Mouse (Mus musculus) intestine, postnatal 0 days (tissue): ENCODE results near the gene Rrad. TPM values are rescaled to one million over a fixed set of nuclear protein-coding genes. Genes with fewer than 3 reads are reported as not detected.

Source experiments
- ATAC-seq: fragments of 200-750 bp; cut with Nextera tagmentation; 2 replicates; pipeline ENCODE4 v1.8.0; 2017; ENCODE audit warnings: mild to moderate bottlenecking, moderate TSS enrichment, moderate library complexity
- H3K27ac ChIP-seq: fragments of 300-500 bp; sonication (generic); 2 replicates; pipeline ENCODE4 v1.5.1; 2014; ENCODE audit warnings: mild to moderate bottlenecking, low read depth, low read length, moderate library complexity
- H3K27me3 ChIP-seq: fragments of 300-500 bp; sonication (generic); replicated peaks from 2 replicates; pipeline ENCODE4 v1.6.1; 2014; ENCODE audit warnings: low read length, mixed read lengths; ENCODE audit not compliant: control insufficient read depth, insufficient read depth
- H3K36me3 ChIP-seq: fragments of 300-500 bp; sonication (generic); 2 replicates; pipeline ENCODE4 v1.6.1; 2014; ENCODE audit warnings: mild to moderate bottlenecking, moderate library complexity; ENCODE audit not compliant: control insufficient read depth, insufficient read depth
- H3K4me1 ChIP-seq: fragments of 300-500 bp; sonication (generic); replicated peaks from 2 replicates; pipeline ENCODE4 v1.6.1; 2014; ENCODE audit warnings: antibody characterized with exemption, low read length, mixed read lengths; ENCODE audit not compliant: control insufficient read depth, insufficient read depth
- H3K4me2 ChIP-seq: fragments of 300-500 bp; sonication (generic); replicated peaks from 2 replicates; pipeline ENCODE4 v1.6.1; 2014; ENCODE audit warnings: low read depth, mild to moderate bottlenecking, moderate library complexity
- H3K4me3 ChIP-seq: fragments of 300-500 bp; sonication (generic); 2 replicates; pipeline ENCODE4 v1.5.1; 2014; ENCODE audit warnings: low read depth, low read length
- H3K9ac ChIP-seq: fragments of 300-500 bp; sonication (generic); 2 replicates; pipeline ENCODE4 v1.6.1; 2014; ENCODE audit warnings: mild to moderate bottlenecking, low read depth, low read length
- H3K9me3 ChIP-seq: fragments of 300-500 bp; sonication (generic); 2 replicates; pipeline ENCODE4 v1.6.1; 2016; ENCODE audit warnings: mixed run types; ENCODE audit not compliant: control insufficient read depth
- CTCF ChIP-seq: sonication (generic); IDR thresholded peaks from 2 replicates; pipeline ENCODE4 v1.5.1; 2016; ENCODE audit warnings: low read depth, mild to moderate bottlenecking, control low read depth, antibody characterized with exemption, moderate library complexity
- WGBS: fragments of 180-500 bp; shearing (Covaris S2); extraction: QIAGEN DNeasy Blood & Tissue Kit; methylation state at CpG from one replicate; pipeline ENCODE4 v1.1.7; 2014; 5-methylcytosine and 5-hydroxymethylcytosine counted together
- polyA plus RNA-seq: library from polyadenylated mRNA; unstranded; fragments of >200 nt; fragmentation: Nextera tagmentation; extraction: Ambion mirVana; gene quantifications from 2 replicates; pipeline ENCODE4 v1.2.1, GENCODE M21; 2015

The Rrad gene
- polyA plus RNA-seq, 1 experiment from 2014 or later: 5.8 TPM

DNA sequence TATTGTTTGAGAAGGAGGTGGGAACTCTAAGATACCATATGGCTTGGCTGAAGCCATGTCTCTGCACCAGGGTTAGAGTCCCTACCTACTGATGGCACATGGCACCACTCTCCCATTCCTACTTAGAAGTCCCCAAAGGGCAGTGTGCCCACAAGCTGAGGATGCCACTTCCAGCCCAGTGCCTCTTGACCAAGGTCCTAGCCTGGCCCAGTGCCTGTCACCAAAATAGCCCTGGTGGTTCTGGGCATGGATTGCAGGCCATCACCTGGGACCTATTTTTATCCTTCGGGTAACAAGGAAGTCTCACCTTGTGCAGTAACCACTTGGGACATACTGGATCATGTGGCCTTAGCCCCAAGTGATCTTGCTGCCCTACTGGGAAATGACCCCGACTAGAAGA lies 23.2 kb downstream of the Rrad start:
- no peak overlapping the region for H3K4me3 ChIP-seq
- no peaks in the 10 kb centered on the region for H3K9me3 ChIP-seq
- no peak overlapping the region for H3K9ac ChIP-seq
- WGBS: 71% methylated on average over 2 of the region's 2 CpGs
- no peak overlapping the region for H3K4me2 ChIP-seq
- no peak for ATAC-seq
- H3K36me3 ChIP-seq: no peaks in the 10 kb centered on the region
- no peaks in the 10 kb centered on the region for H3K27me3 ChIP-seq
- H3K4me1 ChIP-seq: no peaks in the 10 kb centered on the region
- no peak for TF ChIP-seq CTCF
- H3K27ac ChIP-seq: no peak overlapping the region

GRCm38 (mm10) chr8:104606329-104606728 lies 24.8 kb downstream of the Rrad start:
- Histone ChIP-seq H3K4me1 (peaks cover 5% of the 10 kb centered on the region; the same call in 1 of the 2 replicates), H3K4me3 (no peak overlapping the region), H3K9ac (no peak overlapping the region), H3K27me3 (no peaks in the 10 kb centered on the region), H3K36me3 (no peaks in the 10 kb centered on the region), H3K9me3 (no peaks in the 10 kb centered on the region), H3K4me2 (no peak overlapping the region), H3K27ac (no peak overlapping the region)
- no peak for TF ChIP-seq CTCF
- 36% methylated on average over 6 of the region's 6 CpGs for WGBS
- no peak for ATAC-seq

- no peak for ATAC-seq
- H3K9me3 ChIP-seq: no peaks in the 10 kb centered on the region
- 75% methylated on average over 4 of the region's 4 CpGs for WGBS
- peaks cover 5% of the 10 kb centered on the region; the same call in 1 of the 2 replicates for H3K4me1 ChIP-seq
- no peaks in the 10 kb centered on the region for H3K36me3 ChIP-seq
- no peak overlapping the region for H3K4me2 ChIP-seq
- no peak for TF ChIP-seq CTCF
- no peak overlapping the region for H3K9ac ChIP-seq
- H3K4me3 ChIP-seq: no peak overlapping the region
- no peak overlapping the region for H3K27ac ChIP-seq
- no peaks in the 10 kb centered on the region for H3K27me3 ChIP-seq
Measured at GRCm38 (mm10) chr8:104603245-104603593, 27.9 kb downstream of the Rrad start.

- peak overlapping the region; percentile 59 for H3K4me2 ChIP-seq
- H3K27me3 ChIP-seq: no peaks in the 10 kb centered on the region
- peak; percentile 71 for ATAC-seq
- peak overlapping the region; percentile 21 for H3K4me3 ChIP-seq
- H3K9ac ChIP-seq: 0 out of 2 replicates have a peak overlapping the region, but pooled peaks have one; percentile 17
- H3K36me3 ChIP-seq: no peaks in the 10 kb centered on the region
- no peak overlapping the region for H3K27ac ChIP-seq
- 23% methylated on average over 21 of the region's 21 CpGs for WGBS
- peaks cover 5% of the 10 kb centered on the region; the same call in 1 of the 2 replicates for H3K4me1 ChIP-seq
- peak; percentile 98 for TF ChIP-seq CTCF
- no peaks in the 10 kb centered on the region for H3K9me3 ChIP-seq
Measured at GRCm38 (mm10) chr8:104602468-104603244, 28.5 kb downstream of the Rrad start.

- H3K4me3 ChIP-seq: peak overlapping the region; percentile 21
- peaks cover 5% of the 10 kb centered on the region; the same call in 1 of the 2 replicates for H3K4me1 ChIP-seq
Measured at GRCm38 (mm10) chr8:104601941-104602371, 29.2 kb downstream of the Rrad start.

GRCm38 (mm10) chr8:104601386-104601785 lies 29.7 kb downstream of the Rrad start:
- Histone ChIP-seq H3K27ac (no peak overlapping the region), H3K9me3 (no peaks in the 10 kb centered on the region), H3K4me2 (peak overlapping the region; percentile 59; the same call in 1 of the 2 replicates), H3K27me3 (no peaks in the 10 kb centered on the region), H3K4me3 (no peak overlapping the region), H3K4me1 (peaks cover 5% of the 10 kb centered on the region; the same call in 1 of the 2 replicates), H3K36me3 (peaks cover 3% of the 10 kb centered on the region; the same call in 1 of the 2 replicates), H3K9ac (no peak overlapping the region)
- WGBS: 32% methylated on average over 7 of the region's 7 CpGs
- no peak for ATAC-seq
- TF ChIP-seq CTCF: no peak

More at GRCm38 (mm10) chr8:104601941-104602371, 29.2 kb downstream of the Rrad start:
- under 1% methylated on average over 12 of the region's 12 CpGs for WGBS
- no peak for TF ChIP-seq CTCF
- Histone ChIP-seq H3K9me3 (no peaks in the 10 kb centered on the region), H3K4me2 (peak overlapping the region; percentile 59), H3K27me3 (no peaks in the 10 kb centered on the region), H3K36me3 (no peaks in the 10 kb centered on the region), H3K27ac (no peak overlapping the region), H3K9ac (no peak overlapping the region)
- no peak for ATAC-seq
